Mouse (Mus musculus) olfactory bulb, adult 2 months (tissue): ENCODE measurements around the gene Cmtm1. TPM values are rescaled to one million over a fixed set of nuclear protein-coding genes. Genes with fewer than 3 reads are reported as not detected.

ENCODE experiments used
- H3K27ac ChIP-seq: fragments of 200-500 bp; 2 replicates; pipeline ENCODE4 v1.5.1; 2012; ENCODE audit warnings: low read depth, low read length; ENCODE audit not compliant: insufficient read depth
- H3K4me1 ChIP-seq: fragments of 200-500 bp; 2 replicates; pipeline ENCODE4 v1.6.1; 2012; ENCODE audit warnings: low read length; ENCODE audit not compliant: control insufficient read depth, insufficient read depth
- H3K4me3 ChIP-seq: fragments of 200-500 bp; 2 replicates; pipeline ENCODE4 v1.5.1; 2012; ENCODE audit warnings: mild to moderate bottlenecking, low read depth, low read length, moderate library complexity; ENCODE audit not compliant: insufficient read depth
- CTCF ChIP-seq: fragments of 200-500 bp; IDR thresholded peaks from 2 replicates; pipeline ENCODE4 v1.5.1; 2012; ENCODE audit warnings: low read depth, mild to moderate bottlenecking, low read length, moderate library complexity; ENCODE audit not compliant: insufficient read depth
- POLR2A ChIP-seq: fragments of 200-500 bp; IDR thresholded peaks from 2 replicates; pipeline ENCODE4 v1.6.1; 2012; ENCODE audit warnings: mild to moderate bottlenecking, low read depth, low read length, moderate library complexity; ENCODE audit not compliant: insufficient read depth
- whole genome bisulfite sequencing: fragments of 180-500 bp; shearing (Covaris S2); methylation state at CpG from one replicate; pipeline ENCODE4 v1.1.7; 2018; 5-methylcytosine and 5-hydroxymethylcytosine counted together
- polyA plus RNA-seq: library from polyadenylated mRNA; stranded (reverse); fragments of >200 nt; gene quantifications from 2 replicates; pipeline ENCODE4 v1.2.4, GENCODE M21; 2012; ENCODE audit warnings: low replicate concordance; ENCODE audit not compliant: missing spikeins, insufficient read depth, insufficient read length

Gene Cmtm1
- polyA plus RNA-seq, 1 experiment, result not detected

- 2% methylated on average over 24 of the region's 24 CpGs for WGBS
- H3K4me3 ChIP-seq, result peak overlapping the region; percentile 51
- no peak overlapping the region for H3K27ac ChIP-seq
- H3K4me1 ChIP-seq, result peaks cover 15% of the 10 kb centered on the region
- no peak for TF ChIP-seq CTCF
- no peak for TF ChIP-seq POLR2A
Observed at GRCm38 (mm10) chr8:104341106-104341561, 31.2 kb upstream of the Cmtm1 start.

- WGBS, result under 1% methylated on average over 54 of the region's 54 CpGs
- Histone ChIP-seq H3K27ac (no peak overlapping the region), H3K4me1 (peaks cover 15% of the 10 kb centered on the region), H3K4me3 (peak overlapping the region; percentile 51)
- TF ChIP-seq CTCF, result peak; percentile 71
- TF ChIP-seq POLR2A, result no peak
Observed at GRCm38 (mm10) chr8:104340233-104341105, 30.5 kb upstream of the Cmtm1 start.

GRCm38 (mm10) chr8:104339983-104340232, 30.0 kb upstream of the Cmtm1 start:
- WGBS, result 4% methylated on average over 6 of the region's 6 CpGs
- no peak overlapping the region for H3K27ac ChIP-seq
- peaks cover 15% of the 10 kb centered on the region for H3K4me1 ChIP-seq
- peak overlapping the region; percentile 51 for H3K4me3 ChIP-seq
- TF ChIP-seq CTCF (no peak), POLR2A (no peak)

DNA sequence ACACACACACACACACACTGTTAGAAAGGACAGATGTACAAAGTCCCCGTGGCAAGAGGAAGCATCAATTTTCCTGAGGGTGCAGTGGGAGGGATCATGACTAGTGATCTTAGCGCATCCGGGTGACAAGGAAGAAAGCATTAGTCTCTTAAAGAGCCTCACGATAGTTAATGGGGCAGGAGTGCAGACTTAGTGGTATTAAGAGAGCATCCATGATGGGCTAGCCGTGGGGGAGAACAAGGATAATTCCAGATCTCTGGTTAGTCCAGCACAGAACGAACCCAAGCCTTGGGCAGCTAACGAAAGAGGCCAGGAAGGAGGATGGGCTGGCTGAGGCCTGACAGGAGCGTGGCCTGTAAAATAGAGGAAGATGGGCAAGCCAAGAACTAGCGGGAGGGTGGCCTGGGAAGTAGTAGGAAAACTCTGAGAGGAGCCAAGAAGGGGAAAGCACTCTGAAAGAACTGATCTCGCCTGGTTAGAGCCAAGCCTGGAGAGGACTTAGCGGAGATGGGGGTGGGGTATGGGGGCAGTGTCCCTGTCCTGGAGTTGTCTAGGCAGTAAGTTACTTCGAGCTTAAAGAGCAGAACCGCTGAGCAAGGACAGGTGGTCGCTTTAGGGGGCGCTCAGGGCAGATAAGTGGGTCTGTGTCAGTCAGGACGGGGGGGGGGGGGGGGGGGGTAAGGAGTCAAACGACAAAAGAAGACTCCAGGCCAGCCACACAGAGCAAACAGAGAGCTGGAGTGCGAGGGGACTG, 29.5 kb upstream of the Cmtm1 start, which contains the start of gene Cmtm3:
TSS of gene Cmtm3 (plus strand) at position 182 of the 754 bp plus-strand sequence.
- H3K4me1 ChIP-seq, result peaks cover 15% of the 10 kb centered on the region
- H3K4me3 ChIP-seq, result peak within 1 kb of the TSS; percentile 51
- 30% methylated on average over 17 of the region's 18 CpGs for WGBS
- H3K27ac ChIP-seq, result no peak within 1 kb of the TSS
- no peak for TF ChIP-seq CTCF
- TF ChIP-seq POLR2A, result no peak

- no peak for TF ChIP-seq POLR2A
- no peak for TF ChIP-seq CTCF
- 61% methylated on average over 3 of the region's 3 CpGs for WGBS
- peaks cover 15% of the 10 kb centered on the region for H3K4me1 ChIP-seq
- no peak overlapping the region for H3K27ac ChIP-seq
- no peak overlapping the region for H3K4me3 ChIP-seq
Observed at GRCm38 (mm10) chr8:104337890-104338289, 27.9 kb upstream of the Cmtm1 start.

DNA sequence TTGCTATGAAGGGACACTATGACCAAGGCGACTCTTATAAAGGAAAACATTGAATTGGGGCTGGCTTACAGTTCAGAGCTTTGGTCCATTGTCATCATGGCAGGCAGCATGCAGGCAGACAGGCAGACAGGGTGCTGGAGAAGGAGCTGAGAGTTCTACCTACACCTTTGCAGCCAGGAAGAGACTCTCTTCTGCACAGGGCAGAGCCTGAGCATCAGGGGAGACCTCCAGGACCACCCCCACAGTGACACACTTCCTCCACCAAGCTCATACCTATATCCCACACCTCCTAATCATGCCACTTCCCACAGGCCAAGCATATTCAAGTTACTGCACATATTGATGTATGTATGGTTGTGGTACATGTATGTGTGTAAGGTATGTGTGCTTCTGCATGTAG, 26.9 kb upstream of the Cmtm1 start:
- H3K27ac ChIP-seq, result no peak overlapping the region
- 94% methylated on average over 1 of the region's 1 CpGs for WGBS
- no peak overlapping the region for H3K4me3 ChIP-seq
- TF ChIP-seq POLR2A, result no peak
- peaks cover 15% of the 10 kb centered on the region for H3K4me1 ChIP-seq

DNA sequence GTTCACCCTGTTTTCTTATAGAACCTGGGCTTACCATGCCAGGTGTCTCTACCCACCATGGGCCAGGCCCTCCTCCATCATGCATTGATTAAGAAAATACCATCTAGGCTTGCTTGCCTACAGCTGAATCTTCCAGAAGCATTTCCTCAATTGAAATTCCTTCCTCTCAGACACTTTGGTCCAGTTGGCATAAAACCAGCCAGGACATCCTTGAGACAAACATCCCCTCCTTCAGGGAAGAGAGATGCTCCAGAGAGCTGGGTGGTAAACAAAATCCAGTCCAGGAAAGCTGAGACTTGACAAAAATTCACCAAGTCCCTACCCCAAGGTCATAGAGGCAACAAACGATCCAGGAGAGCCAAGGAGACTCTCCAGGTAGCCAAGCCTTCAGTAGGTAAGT, 24.3 kb upstream of the Cmtm1 start:
- Histone ChIP-seq H3K27ac (no peak overlapping the region), H3K4me3 (no peak overlapping the region), H3K4me1 (no peaks in the 10 kb centered on the region)
- TF ChIP-seq POLR2A (no peak), CTCF (no peak)
- 93% methylated on average over 1 of the region's 1 CpGs for WGBS

DNA sequence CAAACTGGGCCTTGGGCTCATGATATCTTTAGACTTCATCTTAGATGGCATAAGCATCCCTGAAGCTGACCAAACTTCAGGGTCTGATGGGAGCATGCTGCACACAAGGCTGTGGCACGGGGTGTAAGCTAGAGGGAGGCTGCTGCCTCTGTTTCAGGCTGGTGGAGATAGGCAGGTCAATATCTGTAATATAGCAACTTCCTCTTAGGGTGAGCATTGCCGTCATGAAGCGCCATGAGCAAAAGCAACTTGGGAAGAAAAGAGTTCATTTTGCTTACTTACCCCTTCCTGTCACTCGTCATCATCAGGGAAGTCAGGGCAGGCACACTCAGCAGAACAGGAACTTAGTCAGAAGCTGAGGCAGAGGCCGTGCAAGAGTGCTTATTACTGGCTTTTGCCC, 23.8 kb upstream of the Cmtm1 start:
- no peak overlapping the region for H3K27ac ChIP-seq
- H3K4me3 ChIP-seq, result no peak overlapping the region
- 78% methylated on average over 5 of the region's 5 CpGs for WGBS

More for the DNA sequence above, 23.8 kb upstream of the Cmtm1 start:
- TF ChIP-seq CTCF (no peak), POLR2A (no peak)
- H3K4me1 ChIP-seq, result no peaks in the 10 kb centered on the region
